Mouse (Mus musculus): ENCODE results near the gene Ssx2ip.

GRCm38 (mm10) chr3:146462939-146463338, 58.5 kb downstream of the Ssx2ip start:
- TF ChIP-seq POLR2A (IDR thresholded peaks at IDR 0.05; ENCODE audit: borderline replicate concordance, extremely low read depth, insufficient read depth, insufficient read length, poor library complexity, severe bottlenecking) (no peak), CTCF (IDR thresholded peaks at IDR 0.05; ENCODE audit: borderline replicate concordance, extremely low read depth, insufficient read depth, insufficient read length) (no peak)
